Mouse (Mus musculus) CD4-positive, CD25-positive, alpha-beta regulatory T cell, adult 2 months (primary cell): Measurements from ENCODE around the gene Cblc.

ENCODE experiments used
- DNase-seq: peaks from one replicate; pipeline ENCODE4 v3.0.0-alpha.2; 2012; ENCODE audit warnings: low read depth, low spot score

The Cblc gene

DNA sequence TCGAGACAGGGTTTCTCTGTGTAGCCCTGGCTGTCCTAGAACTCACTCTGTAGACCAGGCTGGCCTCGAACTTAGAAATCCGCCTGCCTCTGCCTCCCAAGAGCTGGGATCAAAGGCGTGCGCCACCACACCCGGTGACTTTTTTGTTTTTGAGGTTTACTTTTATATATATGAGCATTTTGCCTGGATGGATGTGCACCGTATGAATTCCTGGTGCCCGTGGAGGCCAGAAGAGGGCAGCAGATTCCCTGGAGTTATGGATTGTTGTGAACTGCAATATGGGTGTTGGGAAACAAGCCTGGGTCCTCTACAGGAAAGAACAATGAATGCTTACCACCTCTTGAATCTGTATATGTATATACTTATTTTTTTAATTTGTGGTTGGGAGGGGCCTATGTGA is 44.0 kb downstream of the Cblc start:
- no peak for DNase-seq

DNA sequence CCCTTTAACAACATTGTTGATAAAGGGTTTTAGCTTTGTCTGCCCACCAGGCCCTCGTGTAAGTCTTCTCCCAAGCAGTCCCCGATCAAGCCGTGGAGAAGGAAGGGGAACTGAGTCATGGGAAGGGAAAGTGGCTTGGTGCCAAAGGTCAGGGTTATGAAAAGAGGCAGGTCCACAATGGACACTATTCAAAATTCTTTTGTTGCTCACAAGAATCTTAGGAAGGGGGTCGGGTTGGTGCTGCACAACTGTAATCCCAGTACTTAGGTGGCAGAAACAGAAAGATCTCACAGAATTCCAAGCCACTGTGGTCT is 45.6 kb downstream of the Cblc start:
- no peak for DNase-seq

- DNase-seq: peak; percentile 80
Measured at GRCm38 (mm10) chr7:19750217-19751069, 46.2 kb downstream of the Cblc start, which contains the start of gene Nectin2. Gene Nectin2 (minus strand): TSS chr7:19750483.

GRCm38 (mm10) chr7:19749389-19750216 is 47.0 kb downstream of the Cblc start:
- peak; percentile 86 for DNase-seq

- DNase-seq: peak; percentile 15
Measured at GRCm38 (mm10) chr7:19748219-19749195, 48.1 kb downstream of the Cblc start.

DNA sequence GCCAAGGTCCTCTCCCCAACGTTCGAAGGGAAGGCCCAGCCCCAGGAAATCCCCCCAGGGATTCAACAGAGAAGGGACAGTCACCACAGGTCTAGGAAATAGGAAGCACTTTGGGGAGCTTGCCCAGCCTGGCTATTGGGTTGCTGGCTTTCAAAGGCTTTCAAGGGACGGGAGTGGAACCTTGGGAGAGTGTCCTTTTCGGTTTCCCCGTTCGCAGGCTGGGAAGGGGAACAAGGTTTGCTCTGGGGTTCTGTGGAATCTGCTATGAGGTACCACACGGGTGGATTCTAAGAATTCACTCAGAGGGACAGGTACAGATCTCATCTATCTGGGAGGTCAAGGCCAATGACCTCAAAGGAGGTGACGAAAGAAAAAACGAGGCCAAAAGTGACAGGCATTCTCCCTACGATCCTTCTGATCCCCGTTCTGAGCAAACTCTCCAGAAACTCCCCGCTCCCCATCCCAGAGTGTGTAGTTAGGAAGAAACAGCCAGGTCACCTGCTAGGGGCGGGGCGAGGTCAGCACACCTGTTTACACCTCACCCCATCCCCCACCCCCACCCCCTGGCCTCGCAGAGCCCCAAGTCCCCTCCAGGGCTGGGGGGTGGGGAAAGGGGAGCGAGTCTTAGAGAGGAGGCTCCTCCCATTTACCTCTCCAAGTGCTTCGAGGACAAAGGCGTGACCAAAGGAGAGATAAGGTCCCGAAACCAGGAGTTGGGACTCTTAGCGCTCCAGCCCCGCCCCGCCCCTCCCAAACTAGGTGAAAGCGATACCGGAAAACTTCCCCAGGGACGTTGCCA is 49.0 kb downstream of the Cblc start:
- peak; percentile 9 for DNase-seq

- no peak for DNase-seq
Measured at GRCm38 (mm10) chr7:19746426-19747201, 50.0 kb downstream of the Cblc start.

DNA sequence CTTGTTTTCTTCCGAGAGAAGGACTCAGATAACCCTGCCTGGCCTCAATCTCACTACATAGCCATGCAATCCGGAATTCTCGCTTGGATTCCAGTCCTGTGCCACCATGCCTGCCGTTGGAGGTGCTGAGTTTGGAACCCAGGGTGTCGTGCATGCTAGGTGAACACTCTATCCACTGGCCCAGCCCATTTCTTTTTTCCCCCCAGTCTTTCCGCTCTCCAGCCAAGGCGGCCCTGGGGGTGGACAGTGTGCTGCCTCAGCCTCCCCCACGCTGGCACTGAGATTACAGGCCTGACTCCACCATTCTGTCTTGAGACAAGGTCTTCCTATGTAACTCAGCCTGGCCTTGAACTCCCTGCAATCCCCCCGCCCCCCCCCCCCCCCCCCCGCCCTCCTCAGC is 50.6 kb downstream of the Cblc start:
- DNase-seq: no peak

DNA sequence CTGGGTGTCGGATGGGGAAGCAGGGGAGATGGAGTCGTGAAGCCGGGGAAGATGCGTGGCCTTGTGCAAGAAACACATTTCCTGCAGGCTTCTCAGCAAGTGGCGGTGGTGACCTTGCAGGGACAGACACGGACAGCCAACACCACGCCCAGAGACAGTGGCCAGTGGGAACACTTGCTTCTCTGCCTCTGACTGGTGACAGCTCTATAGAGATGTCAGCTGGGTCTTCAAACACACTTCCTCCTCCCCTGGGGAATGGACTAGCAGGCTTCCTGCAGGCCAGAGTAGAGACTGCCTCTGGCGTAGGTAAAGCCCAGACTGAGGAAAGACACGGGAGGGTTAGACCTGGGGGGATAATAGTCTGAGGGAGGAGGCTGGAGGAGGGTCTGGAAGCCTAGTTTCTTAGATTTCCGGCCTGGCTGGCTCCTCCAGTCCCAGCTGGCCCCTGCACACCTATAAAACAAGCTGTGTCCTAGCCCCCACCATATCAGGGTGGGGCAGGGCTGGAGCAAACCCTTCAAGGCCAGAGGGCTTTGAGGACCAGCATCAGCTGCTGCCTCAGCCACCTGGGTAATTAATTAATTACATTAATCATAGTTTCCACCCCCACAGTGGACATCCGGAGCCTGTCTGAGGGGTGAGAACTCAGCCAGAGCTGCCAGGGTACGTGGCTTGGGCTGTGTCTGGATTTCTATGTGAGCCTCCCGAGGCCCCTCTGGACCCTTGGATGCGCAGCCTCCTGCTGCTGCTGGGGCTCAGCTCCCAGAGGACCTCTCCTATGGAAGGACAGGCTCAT is 51.8 kb downstream of the Cblc start:
- DNase-seq: no peak

GRCm38 (mm10) chr7:19743791-19744190 is 52.8 kb downstream of the Cblc start:
- no peak for DNase-seq

- DNase-seq: no peak
Measured at GRCm38 (mm10) chr7:19742468-19742867, 54.1 kb downstream of the Cblc start.

- peak; percentile 25 for DNase-seq
Measured at GRCm38 (mm10) chr7:19741329-19742031, 55.1 kb downstream of the Cblc start.

DNA sequence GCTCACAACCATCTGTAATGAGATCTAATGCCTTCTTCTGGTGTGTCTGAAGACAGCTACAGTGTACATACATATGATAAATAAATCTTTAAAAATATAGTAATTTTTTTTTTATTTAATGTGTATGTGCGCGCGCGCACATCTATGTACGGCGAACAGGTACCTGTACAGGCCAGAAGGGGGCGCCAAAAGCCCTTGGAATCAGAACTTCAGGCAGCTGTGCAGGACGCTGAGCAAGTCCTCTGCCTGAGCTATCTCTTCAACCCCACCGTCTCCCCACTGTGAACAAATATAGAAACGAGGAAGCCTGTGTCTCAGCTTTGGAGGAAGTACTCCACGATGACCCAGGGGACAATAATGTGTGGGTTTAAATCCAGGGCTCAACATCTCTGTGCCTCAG is 56.3 kb downstream of the Cblc start:
- peak; percentile 26 for DNase-seq

DNA sequence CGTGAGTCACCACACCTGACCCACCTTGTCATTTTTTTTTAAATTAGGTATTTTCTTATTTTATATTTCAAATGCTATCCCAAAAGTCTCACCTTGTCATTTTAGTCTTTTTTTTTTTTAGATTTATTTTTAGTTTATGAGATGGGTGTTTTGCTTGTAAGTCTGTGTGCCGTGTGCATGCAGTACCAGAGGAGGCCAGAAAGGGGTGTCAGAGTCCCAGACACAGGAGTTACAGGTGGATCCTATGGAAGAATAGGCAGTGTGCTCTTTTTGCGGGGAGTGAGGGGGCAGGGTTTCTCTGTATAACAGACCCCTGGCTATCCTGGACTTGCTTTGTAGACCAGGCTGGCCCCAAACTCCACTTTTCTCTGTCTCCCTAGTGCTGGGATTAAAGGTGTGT is 57.8 kb downstream of the Cblc start:
- peak; percentile 23 for DNase-seq

DNA sequence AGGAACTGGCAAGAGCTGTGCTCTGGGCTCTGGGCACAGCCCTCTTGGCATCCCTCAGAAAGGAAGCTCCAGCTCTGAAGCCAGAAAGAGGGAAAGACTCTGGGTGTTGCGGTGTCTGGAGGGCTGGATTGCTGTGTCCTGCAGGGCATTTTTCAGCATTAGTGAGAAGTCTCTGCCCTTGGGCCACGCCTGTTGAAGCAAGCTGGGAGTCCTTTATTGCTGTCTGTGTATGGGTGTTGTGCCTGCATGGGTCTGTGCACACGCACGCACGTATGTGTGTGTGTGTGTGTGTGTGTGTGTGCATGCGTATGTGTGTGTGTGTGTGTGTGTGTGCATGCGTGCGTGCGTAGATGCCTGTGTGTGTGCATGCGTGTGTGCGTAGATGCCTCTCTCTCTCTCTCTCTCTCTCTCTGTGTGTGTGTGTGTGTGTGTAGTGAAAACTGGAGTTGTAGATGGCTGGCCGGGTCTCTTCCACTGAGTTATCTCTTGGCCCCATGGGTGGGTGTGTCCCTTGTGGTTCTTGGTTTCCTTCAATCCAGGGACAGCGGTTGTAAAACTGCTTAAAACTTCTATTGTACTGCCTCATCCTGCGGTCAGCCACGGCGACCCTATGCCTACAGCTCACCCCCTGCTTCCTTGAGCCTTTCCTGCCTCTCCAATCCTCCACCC is 60.1 kb downstream of the Cblc start:
- DNase-seq: no peak

- no peak for DNase-seq
Measured at GRCm38 (mm10) chr7:19734178-19734666, 62.4 kb downstream of the Cblc start.
